Mouse (Mus musculus): ENCODE measurements at regions not wholly inside any gene's neighbourhood (a gene's known extent, or its start where the extent isn't known, plus 50 kb on each side); places are given as distances from the start of the nearest gene placed in this dataset.

GRCm38 (mm10) chr15:74461935-74462334 is 174.2 kb downstream of the Mroh4 start:
- no peak for DNase-seq

GRCm38 (mm10) chr15:74459345-74459975 is 176.7 kb downstream of the Mroh4 start:
- no peak for DNase-seq

GRCm38 (mm10) chr15:74458940-74459339 is 177.2 kb downstream of the Mroh4 start:
- no peak for DNase-seq

GRCm38 (mm10) chr15:74457965-74458364 is 178.2 kb downstream of the Mroh4 start:
- no peak for DNase-seq

- DNase-seq, result no peak
These were observed 179.5 kb downstream of the Mroh4 start for GRCm38 (mm10) chr15:74456675-74457040.

GRCm38 (mm10) chr15:74455921-74456674 is 180.1 kb downstream of the Mroh4 start:
- peak; percentile 68 for DNase-seq

- no peak for DNase-seq
These were observed 181.6 kb downstream of the Mroh4 start for GRCm38 (mm10) chr15:74454543-74454942.

GRCm38 (mm10) chr15:74453810-74454209 is 182.3 kb downstream of the Mroh4 start:
- DNase-seq, result no peak

GRCm38 (mm10) chr15:74452426-74452825 is 183.7 kb downstream of the Mroh4 start:
- DNase-seq, result no peak

- DNase-seq, result no peak
These were observed 194.3 kb downstream of the Mroh4 start for GRCm38 (mm10) chr15:74441889-74442288.

GRCm38 (mm10) chr15:74426989-74427388 is 209.2 kb downstream of the Mroh4 start:
- DNase-seq, result no peak

GRCm38 (mm10) chr15:74423001-74423400 is 213.2 kb downstream of the Mroh4 start:
- DNase-seq, result no peak

GRCm38 (mm10) chr15:74420550-74420949 is 215.6 kb downstream of the Mroh4 start:
- DNase-seq, result no peak

- DNase-seq, result no peak
These were observed 217.5 kb downstream of the Mroh4 start for GRCm38 (mm10) chr15:74418635-74419034.

GRCm38 (mm10) chr15:74413217-74413616 is 222.9 kb downstream of the Mroh4 start:
- DNase-seq, result no peak

- DNase-seq, result no peak
These were observed 223.9 kb downstream of the Mroh4 start for GRCm38 (mm10) chr15:74412261-74412660.

- DNase-seq, result no peak
These were observed 225.1 kb downstream of the Mroh4 start for GRCm38 (mm10) chr15:74411097-74411496.

- DNase-seq, result no peak
These were observed 231.3 kb downstream of the Mroh4 start for GRCm38 (mm10) chr15:74404866-74405265.

GRCm38 (mm10) chr15:74401275-74401674 is 234.9 kb downstream of the Mroh4 start:
- DNase-seq, result no peak

GRCm38 (mm10) chr15:74396029-74396428 is 240.1 kb downstream of the Mroh4 start:
- DNase-seq, result no peak

- no peak for DNase-seq
These were observed 248.6 kb downstream of the Mroh4 start for GRCm38 (mm10) chr15:74387533-74387932.

GRCm38 (mm10) chr15:74382556-74382955 is 253.6 kb downstream of the Mroh4 start:
- DNase-seq, result no peak

GRCm38 (mm10) chr15:74379366-74379765 is 256.8 kb downstream of the Mroh4 start:
- no peak for DNase-seq

- DNase-seq, result no peak
These were observed 266.7 kb downstream of the Mroh4 start for GRCm38 (mm10) chr15:74369461-74369860.
